Mouse (Mus musculus): ENCODE data around the gene Myzap. TPM values are rescaled to one million over a fixed set of nuclear protein-coding genes. Genes with fewer than 3 reads are reported as not detected.
A peak's percentile ranks its signal among the peaks of the same experiment; 100 is the strongest.
"Not testable (repeated sequence)": the region's sequence is repeated elsewhere in the genome, so short reads cannot be mapped to it uniquely, and the experiment has no call there.

Gene Myzap
- polyA plus RNA-seq, 1 experiment = 0.70 TPM

GRCm38 (mm10) chr9:71485475-71486094, 106.6 kb downstream of the Myzap start, which contains the start of gene Polr2m:
Gene Polr2m (minus strand): TSS chr9:71485935.
- no peaks in the 10 kb centered on the region for H3K27me3 ChIP-seq (ENCODE audit: control insufficient read depth, insufficient read depth, insufficient read length)
- peak within 1 kb of the TSS; percentile 80 for H3ac ChIP-seq (ENCODE audit: control insufficient read depth, insufficient read length, low read depth)
- peaks cover 40% of the 10 kb centered on the region for H3K36me3 ChIP-seq (ENCODE audit: control insufficient read depth, insufficient read depth)
- H3K79me3 ChIP-seq (ENCODE audit: low read depth) = peaks cover 38% of the 10 kb centered on the region
- H3K79me2 ChIP-seq (ENCODE audit: control insufficient read depth, insufficient read depth) = peaks cover 52% of the 10 kb centered on the region
- TF ChIP-seq MAX (IDR thresholded peaks at IDR 0.05) (peak; percentile 84), MYOD1 (IDR thresholded peaks at IDR 0.05; ENCODE audit: control insufficient read depth, insufficient read length, low read depth) (no peak), FOSL1 (IDR thresholded peaks at IDR 0.05; ENCODE audit: insufficient read depth, low read length, poor library complexity, severe bottlenecking) (no peak), CEBPB (IDR thresholded peaks at IDR 0.05; ENCODE audit: low read depth) (peak; percentile 56), MYOG (IDR thresholded peaks at IDR 0.05; ENCODE audit: control insufficient read depth, extremely low read depth, insufficient read length) (no peak)
- H3K4me3 ChIP-seq (ENCODE audit: insufficient read depth, poor library complexity, severe bottlenecking) = peak within 1 kb of the TSS; percentile 74

GRCm38 (mm10) chr9:71484871-71485474, 107.2 kb downstream of the Myzap start:
- H3K79me2 ChIP-seq (ENCODE audit: control insufficient read depth, insufficient read depth) = peaks cover 58% of the 10 kb centered on the region
- peak overlapping the region; percentile 80 for H3ac ChIP-seq (ENCODE audit: control insufficient read depth, insufficient read length, low read depth)
- H3K79me3 ChIP-seq (ENCODE audit: low read depth) = peaks cover 40% of the 10 kb centered on the region
- no peaks in the 10 kb centered on the region for H3K27me3 ChIP-seq (ENCODE audit: control insufficient read depth, insufficient read depth, insufficient read length)
- peak overlapping the region; percentile 74 for H3K4me3 ChIP-seq (ENCODE audit: insufficient read depth, poor library complexity, severe bottlenecking)
- peaks cover 46% of the 10 kb centered on the region for H3K36me3 ChIP-seq (ENCODE audit: control insufficient read depth, insufficient read depth)
- no peak for TF ChIP-seq USF1 (IDR thresholded peaks at IDR 0.05; ENCODE audit: low read depth)
- TF ChIP-seq MYOG (IDR thresholded peaks at IDR 0.05; ENCODE audit: control insufficient read depth, extremely low read depth, insufficient read length) = no peak
- no peak for TF ChIP-seq CTCF (IDR thresholded peaks at IDR 0.05; ENCODE audit: control insufficient read depth, insufficient read depth, insufficient read length)
- no peak for TF ChIP-seq MAX (IDR thresholded peaks at IDR 0.05)
- no peak for TF ChIP-seq CEBPB (IDR thresholded peaks at IDR 0.05; ENCODE audit: low read depth)
- TF ChIP-seq FOSL1 (IDR thresholded peaks at IDR 0.05; ENCODE audit: insufficient read depth, low read length, poor library complexity, severe bottlenecking) = no peak
- no peak for TF ChIP-seq MYOD1 (IDR thresholded peaks at IDR 0.05; ENCODE audit: control insufficient read depth, insufficient read length, low read depth)

- peaks cover 57% of the 10 kb centered on the region for H3K36me3 ChIP-seq (ENCODE audit: control insufficient read depth, insufficient read depth)
Measured at GRCm38 (mm10) chr9:71483872-71484271, 108.3 kb downstream of the Myzap start.

GRCm38 (mm10) chr9:71480305-71480704, 111.9 kb downstream of the Myzap start:
- peaks cover 91% of the 10 kb centered on the region for H3K36me3 ChIP-seq (ENCODE audit: control insufficient read depth, insufficient read depth)
- TF ChIP-seq FOSL1 (IDR thresholded peaks at IDR 0.05; ENCODE audit: insufficient read depth, low read length, poor library complexity, severe bottlenecking) (no peak), MYOG (IDR thresholded peaks at IDR 0.05; ENCODE audit: control insufficient read depth, extremely low read depth, insufficient read length) (no peak), CEBPB (IDR thresholded peaks at IDR 0.05; ENCODE audit: low read depth) (no peak), CTCF (IDR thresholded peaks at IDR 0.05; ENCODE audit: control insufficient read depth, insufficient read depth, insufficient read length) (no peak), USF1 (IDR thresholded peaks at IDR 0.05; ENCODE audit: low read depth) (no peak), MAX (IDR thresholded peaks at IDR 0.05) (no peak), MYOD1 (IDR thresholded peaks at IDR 0.05; ENCODE audit: control insufficient read depth, insufficient read length, low read depth) (no peak)
- H3ac ChIP-seq (ENCODE audit: control insufficient read depth, insufficient read length, low read depth) = no peak overlapping the region
- H3K79me2 ChIP-seq (ENCODE audit: control insufficient read depth, insufficient read depth) = peaks cover 62% of the 10 kb centered on the region
- H3K79me3 ChIP-seq (ENCODE audit: low read depth) = peaks cover 49% of the 10 kb centered on the region
- no peak overlapping the region for H3K4me3 ChIP-seq (ENCODE audit: insufficient read depth, poor library complexity, severe bottlenecking)
- no peaks in the 10 kb centered on the region for H3K27me3 ChIP-seq (ENCODE audit: control insufficient read depth, insufficient read depth, insufficient read length)

More at GRCm38 (mm10) chr9:71483872-71484271, 108.3 kb downstream of the Myzap start:
- H3K27me3 ChIP-seq (ENCODE audit: control insufficient read depth, insufficient read depth, insufficient read length); H3K4me3 ChIP-seq (ENCODE audit: insufficient read depth, poor library complexity, severe bottlenecking); H3ac ChIP-seq (ENCODE audit: control insufficient read depth, insufficient read length, low read depth): not testable (repeated sequence)
- H3K79me2 ChIP-seq (ENCODE audit: control insufficient read depth, insufficient read depth) = peaks cover 67% of the 10 kb centered on the region
- peaks cover 45% of the 10 kb centered on the region for H3K79me3 ChIP-seq (ENCODE audit: low read depth)

- H3K4me3 ChIP-seq (ENCODE audit: insufficient read depth, poor library complexity, severe bottlenecking) = no peak overlapping the region
- H3ac ChIP-seq (ENCODE audit: control insufficient read depth, insufficient read length, low read depth) = no peak overlapping the region
- no peaks in the 10 kb centered on the region for H3K27me3 ChIP-seq (ENCODE audit: control insufficient read depth, insufficient read depth, insufficient read length)
- peaks cover 53% of the 10 kb centered on the region for H3K79me2 ChIP-seq (ENCODE audit: control insufficient read depth, insufficient read depth)
- TF ChIP-seq MYOG (IDR thresholded peaks at IDR 0.05; ENCODE audit: control insufficient read depth, extremely low read depth, insufficient read length) (no peak), MAX (IDR thresholded peaks at IDR 0.05) (no peak), FOSL1 (IDR thresholded peaks at IDR 0.05; ENCODE audit: insufficient read depth, low read length, poor library complexity, severe bottlenecking) (no peak), USF1 (IDR thresholded peaks at IDR 0.05; ENCODE audit: low read depth) (no peak), CTCF (IDR thresholded peaks at IDR 0.05; ENCODE audit: control insufficient read depth, insufficient read depth, insufficient read length) (no peak)
- peaks cover 91% of the 10 kb centered on the region for H3K36me3 ChIP-seq (ENCODE audit: control insufficient read depth, insufficient read depth)
- H3K79me3 ChIP-seq (ENCODE audit: low read depth) = peaks cover 40% of the 10 kb centered on the region
Measured at GRCm38 (mm10) chr9:71479413-71479812, 112.7 kb downstream of the Myzap start.

- TF ChIP-seq CEBPB (IDR thresholded peaks at IDR 0.05; ENCODE audit: low read depth) (no peak), MYOD1 (IDR thresholded peaks at IDR 0.05; ENCODE audit: control insufficient read depth, insufficient read length, low read depth) (no peak), MAX (IDR thresholded peaks at IDR 0.05) (no peak), FOSL1 (IDR thresholded peaks at IDR 0.05; ENCODE audit: insufficient read depth, low read length, poor library complexity, severe bottlenecking) (no peak), MYOG (IDR thresholded peaks at IDR 0.05; ENCODE audit: control insufficient read depth, extremely low read depth, insufficient read length) (no peak), CTCF (IDR thresholded peaks at IDR 0.05; ENCODE audit: control insufficient read depth, insufficient read depth, insufficient read length) (no peak), USF1 (IDR thresholded peaks at IDR 0.05; ENCODE audit: low read depth) (no peak)
- Histone ChIP-seq H3K79me3 (ENCODE audit: low read depth) (peaks cover 33% of the 10 kb centered on the region), H3K4me3 (ENCODE audit: insufficient read depth, poor library complexity, severe bottlenecking) (no peak overlapping the region), H3K27me3 (ENCODE audit: control insufficient read depth, insufficient read depth, insufficient read length) (no peaks in the 10 kb centered on the region), H3K36me3 (ENCODE audit: control insufficient read depth, insufficient read depth) (peaks cover 84% of the 10 kb centered on the region), H3K79me2 (ENCODE audit: control insufficient read depth, insufficient read depth) (peaks cover 45% of the 10 kb centered on the region), H3ac (ENCODE audit: control insufficient read depth, insufficient read length, low read depth) (no peak overlapping the region)
Measured at GRCm38 (mm10) chr9:71478596-71478995, 113.6 kb downstream of the Myzap start.

Data from C2C12 (cell line).